Mouse (Mus musculus) embryonic facial prominence, embryonic 14.5 days (tissue): ENCODE data around the gene A930004D18Rik. TPM values are rescaled to one million over a fixed set of nuclear protein-coding genes. Genes with fewer than 3 reads are reported as not detected.
A peak's percentile ranks its signal among the peaks of the same experiment; 100 is the strongest.

Experiments
- ATAC-seq: fragments of 200-750 bp; cut with Nextera tagmentation; 2 replicates; pipeline ENCODE4 v1.8.0; 2017; ENCODE audit warnings: low read depth, moderate number of reproducible peaks, moderate TSS enrichment
- DNase-seq: peaks from one replicate; pipeline ENCODE4 v3.0.0-alpha.2; 2015; ENCODE audit warnings: low spot score
- H3K27ac ChIP-seq: fragments of 300-500 bp; sonication (generic); replicated peaks from 2 replicates; pipeline ENCODE4 v1.5.1; 2014; ENCODE audit warnings: low read depth, mild to moderate bottlenecking, low read length, moderate library complexity
- H3K27me3 ChIP-seq: fragments of 300-500 bp; sonication (generic); replicated peaks from 2 replicates; pipeline ENCODE4 v1.6.1; 2014; ENCODE audit warnings: low read length; ENCODE audit not compliant: control insufficient read depth, insufficient read depth
- H3K36me3 ChIP-seq: fragments of 300-500 bp; sonication (generic); 2 replicates; pipeline ENCODE4 v1.6.1; 2014; ENCODE audit warnings: low read length, mixed read lengths; ENCODE audit not compliant: control insufficient read depth, insufficient read depth
- H3K4me1 ChIP-seq: fragments of 300-500 bp; sonication (generic); 2 replicates; pipeline ENCODE4 v1.6.1; 2014; ENCODE audit warnings: antibody characterized with exemption, low read length; ENCODE audit not compliant: control insufficient read depth, insufficient read depth
- H3K4me2 ChIP-seq: fragments of 300-500 bp; sonication (generic); 2 replicates; pipeline ENCODE4 v1.6.1; 2014; ENCODE audit warnings: low read depth, mild to moderate bottlenecking, low read length, moderate library complexity, mixed read lengths
- H3K4me3 ChIP-seq: fragments of 300-500 bp; sonication (generic); 2 replicates; pipeline ENCODE4 v1.5.1; 2014; ENCODE audit warnings: low read depth, mild to moderate bottlenecking, low read length
- H3K9ac ChIP-seq: fragments of 300-500 bp; sonication (generic); 2 replicates; pipeline ENCODE4 v1.6.1; 2014; ENCODE audit warnings: low read depth, mild to moderate bottlenecking, low read length, moderate library complexity, mixed read lengths
- H3K9me3 ChIP-seq: fragments of 300-500 bp; sonication (generic); 2 replicates; pipeline ENCODE4 v1.6.1; 2016; ENCODE audit warnings: low read length; ENCODE audit not compliant: control insufficient read depth
- WGBS: fragments of 180-500 bp; shearing (Covaris S2); extraction: QIAGEN DNeasy Blood & Tissue Kit; methylation state at CpG from one replicate; pipeline ENCODE4 v1.1.7; 2014; 5-methylcytosine and 5-hydroxymethylcytosine counted together
- polyA plus RNA-seq: library from polyadenylated mRNA; unstranded; fragments of >200 nt; fragmentation: Nextera tagmentation; extraction: Ambion mirVana; gene quantifications from 2 replicates; pipeline ENCODE4 v1.2.1, GENCODE M21; 2014

Gene A930004D18Rik
- polyA plus RNA-seq, 1 experiment from 2014 or later, result 6.9 TPM

DNA sequence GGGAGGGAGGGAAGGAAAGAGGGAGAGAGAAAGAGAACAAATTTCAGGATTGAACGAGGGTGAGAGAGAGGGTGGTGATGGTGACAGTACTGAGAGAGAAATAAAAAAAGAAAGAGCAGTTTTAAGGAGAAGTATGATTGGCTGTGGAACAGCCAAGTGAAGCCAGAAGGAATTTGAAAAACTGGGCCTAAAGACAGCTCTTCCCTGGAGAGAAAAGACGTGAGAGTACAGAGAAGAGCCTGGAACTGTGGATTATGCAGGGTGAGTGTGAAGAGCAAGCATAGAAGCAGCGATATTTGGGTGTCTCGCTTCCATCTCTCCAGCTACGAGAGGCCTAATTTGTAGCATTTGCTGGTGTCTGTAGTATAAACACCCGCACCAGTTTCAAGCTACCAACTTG, 26.3 kb downstream of the A930004D18Rik start:
- no peak overlapping the region for H3K9ac ChIP-seq
- H3K4me1 ChIP-seq, result no peaks in the 10 kb centered on the region
- H3K27ac ChIP-seq, result no peak overlapping the region
- H3K4me3 ChIP-seq, result no peak overlapping the region
- no peaks in the 10 kb centered on the region for H3K27me3 ChIP-seq
- DNase-seq (no peak), ATAC-seq (no peak)
- no peaks in the 10 kb centered on the region for H3K9me3 ChIP-seq
- no peak overlapping the region for H3K4me2 ChIP-seq
- WGBS, result 72% methylated on average over 6 of the region's 6 CpGs
- no peaks in the 10 kb centered on the region for H3K36me3 ChIP-seq

DNA sequence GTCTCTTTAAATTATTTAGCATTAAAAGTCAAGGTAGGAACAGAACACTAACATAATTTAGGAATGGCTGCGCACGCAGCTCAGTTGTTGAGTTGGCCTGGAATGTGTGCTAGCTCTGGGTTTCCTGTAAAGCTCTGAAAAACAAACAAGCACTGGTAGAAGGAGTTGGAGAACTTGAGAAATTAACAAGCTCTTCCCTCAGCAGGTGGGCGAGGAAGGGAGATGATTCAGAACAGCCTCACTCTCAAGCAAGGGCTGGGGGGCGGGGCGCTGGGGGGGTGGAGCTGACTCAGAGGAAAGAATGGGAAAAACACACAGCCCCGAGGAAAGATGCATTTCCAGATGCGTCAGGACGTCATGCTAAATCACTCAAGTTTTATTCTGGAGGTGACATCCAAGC, 32.4 kb downstream of the A930004D18Rik start:
- no peak overlapping the region for H3K27ac ChIP-seq
- peak; percentile 42 for DNase-seq
- ATAC-seq, result peak; percentile 37; the same call in 1 of the 2 replicates

DNA sequence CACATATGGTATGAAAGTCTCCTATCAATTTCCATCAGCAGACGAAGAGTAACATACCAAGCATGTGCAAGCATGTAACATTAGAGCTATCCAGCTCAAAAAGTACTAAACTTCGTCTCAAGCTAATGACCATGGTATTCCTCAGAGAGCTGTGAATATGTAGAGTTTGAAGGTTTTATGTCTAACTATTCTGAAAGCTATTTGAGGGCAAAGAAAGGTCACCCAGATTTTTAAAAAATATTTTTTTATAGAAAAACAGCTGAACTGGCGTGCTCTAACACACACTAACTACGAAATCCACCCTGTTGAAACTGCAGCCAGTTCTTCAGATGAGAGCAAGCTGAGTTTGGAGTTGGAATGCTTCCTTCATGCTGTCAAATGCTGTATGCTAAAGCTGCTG, 33.3 kb downstream of the A930004D18Rik start:
- Histone ChIP-seq H3K4me1 (no peaks in the 10 kb centered on the region; the same call in 1 of the 2 replicates), H3K36me3 (no peaks in the 10 kb centered on the region), H3K9me3 (no peaks in the 10 kb centered on the region), H3K27ac (no peak overlapping the region), H3K4me2 (no peak overlapping the region), H3K4me3 (no peak overlapping the region), H3K9ac (no peak overlapping the region), H3K27me3 (no peaks in the 10 kb centered on the region)
- peak; percentile 60 for ATAC-seq
- peak; percentile 72 for DNase-seq
- 32% methylated on average over 4 of the region's 4 CpGs for WGBS

More for the DNA sequence above, 32.4 kb downstream of the A930004D18Rik start:
- whole genome bisulfite sequencing, result 23% methylated on average over 8 of the region's 8 CpGs
- Histone ChIP-seq H3K9me3 (no peaks in the 10 kb centered on the region), H3K4me2 (no peak overlapping the region), H3K27me3 (no peaks in the 10 kb centered on the region), H3K36me3 (no peaks in the 10 kb centered on the region), H3K9ac (no peak overlapping the region), H3K4me3 (no peak overlapping the region), H3K4me1 (no peaks in the 10 kb centered on the region; the same call in 1 of the 2 replicates)

DNA sequence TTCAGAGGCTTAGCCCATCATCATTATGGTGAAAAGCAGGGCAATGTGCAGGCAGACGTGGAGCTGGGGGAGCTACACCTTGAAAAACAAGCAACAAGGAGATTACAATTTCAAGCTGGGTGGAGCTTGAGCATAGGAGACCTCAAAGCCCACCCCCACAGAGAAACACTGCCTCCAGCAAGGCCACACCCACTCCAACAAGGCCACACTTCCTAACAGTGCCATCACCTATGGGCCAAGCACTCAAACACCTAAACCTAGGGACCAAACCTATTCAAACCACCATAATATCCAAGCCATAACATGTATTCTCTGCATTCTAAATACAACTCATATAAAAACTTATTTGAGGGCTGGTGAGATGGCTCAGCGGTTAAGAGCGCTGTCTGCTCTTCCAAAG, 35.2 kb downstream of the A930004D18Rik start:
- no peak overlapping the region for H3K27ac ChIP-seq
- H3K4me1 ChIP-seq, result no peaks in the 10 kb centered on the region; the same call in 1 of the 2 replicates
- H3K9me3 ChIP-seq, result no peaks in the 10 kb centered on the region
- ATAC-seq (no peak), DNase-seq (no peak)
- H3K36me3 ChIP-seq, result no peaks in the 10 kb centered on the region
- whole genome bisulfite sequencing, result 95% methylated on average over 3 of the region's 3 CpGs
- H3K9ac ChIP-seq, result no peak overlapping the region
- H3K4me2 ChIP-seq, result no peak overlapping the region
- H3K4me3 ChIP-seq, result no peak overlapping the region
- no peaks in the 10 kb centered on the region for H3K27me3 ChIP-seq

GRCm38 (mm10) chr2:17996858-17997257, 40.7 kb downstream of the A930004D18Rik start, which contains the start of gene H2al2a:
TSS of gene H2al2a (minus strand) at chr2:17996958.
- H3K4me2 ChIP-seq, result no peak within 1 kb of the TSS
- no peaks in the 10 kb centered on the region for H3K4me1 ChIP-seq
- no peaks in the 10 kb centered on the region for H3K9me3 ChIP-seq
- H3K9ac ChIP-seq, result no peak within 1 kb of the TSS
- no peaks in the 10 kb centered on the region for H3K36me3 ChIP-seq
- DNase-seq (no peak), ATAC-seq (no peak)
- no peak within 1 kb of the TSS for H3K27ac ChIP-seq
- no peaks in the 10 kb centered on the region for H3K27me3 ChIP-seq
- H3K4me3 ChIP-seq, result no peak within 1 kb of the TSS

- ATAC-seq, result no peak
- Histone ChIP-seq H3K9ac (no peak overlapping the region), H3K27ac (no peak overlapping the region), H3K4me1 (no peaks in the 10 kb centered on the region), H3K4me3 (no peak overlapping the region), H3K36me3 (no peaks in the 10 kb centered on the region), H3K9me3 (peaks cover 6% of the 10 kb centered on the region; the same call in 1 of the 2 replicates), H3K27me3 (no peaks in the 10 kb centered on the region), H3K4me2 (no peak overlapping the region)
- DNase-seq, result no peak
These were observed 48.0 kb downstream of the A930004D18Rik start for GRCm38 (mm10) chr2:17989562-17989961.

- Histone ChIP-seq H3K4me3 (no peak overlapping the region), H3K36me3 (no peaks in the 10 kb centered on the region), H3K9me3 (peaks cover 6% of the 10 kb centered on the region; the same call in 1 of the 2 replicates), H3K4me1 (no peaks in the 10 kb centered on the region), H3K9ac (no peak overlapping the region), H3K27me3 (no peaks in the 10 kb centered on the region), H3K4me2 (no peak overlapping the region), H3K27ac (no peak overlapping the region)
- WGBS, result 62% methylated on average over 3 of the region's 3 CpGs
- ATAC-seq, result no peak
- DNase-seq, result no peak
These were observed 48.4 kb downstream of the A930004D18Rik start for GRCm38 (mm10) chr2:17989115-17989514.

DNA sequence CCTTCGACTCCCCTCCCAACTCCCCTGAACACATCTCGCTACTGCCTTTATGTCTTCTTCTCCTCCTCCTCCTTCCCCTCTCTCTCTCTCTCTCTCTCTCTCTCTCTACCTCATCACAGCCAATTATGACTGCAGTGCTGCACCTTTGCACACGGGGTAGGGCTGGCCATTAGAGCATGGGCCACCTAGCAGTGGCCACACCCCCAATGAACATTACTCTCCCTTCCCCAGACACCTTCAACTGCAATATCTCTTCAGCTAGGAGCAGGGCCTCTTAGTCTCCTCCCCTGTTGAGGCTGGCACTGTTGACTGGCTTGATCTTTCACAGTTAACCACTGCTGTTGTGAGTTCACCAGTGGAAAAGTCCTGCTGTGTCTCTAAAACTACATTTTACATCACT, 50.8 kb downstream of the A930004D18Rik start:
- DNase-seq (no peak), ATAC-seq (no peak)
- Histone ChIP-seq H3K9ac (no peak overlapping the region), H3K9me3 (peaks cover 6% of the 10 kb centered on the region; the same call in 1 of the 2 replicates), H3K4me2 (no peak overlapping the region), H3K4me1 (no peaks in the 10 kb centered on the region), H3K27ac (no peak overlapping the region), H3K4me3 (no peak overlapping the region), H3K27me3 (no peaks in the 10 kb centered on the region), H3K36me3 (no peaks in the 10 kb centered on the region)
- WGBS, result 84% methylated on average over 3 of the region's 3 CpGs

DNA sequence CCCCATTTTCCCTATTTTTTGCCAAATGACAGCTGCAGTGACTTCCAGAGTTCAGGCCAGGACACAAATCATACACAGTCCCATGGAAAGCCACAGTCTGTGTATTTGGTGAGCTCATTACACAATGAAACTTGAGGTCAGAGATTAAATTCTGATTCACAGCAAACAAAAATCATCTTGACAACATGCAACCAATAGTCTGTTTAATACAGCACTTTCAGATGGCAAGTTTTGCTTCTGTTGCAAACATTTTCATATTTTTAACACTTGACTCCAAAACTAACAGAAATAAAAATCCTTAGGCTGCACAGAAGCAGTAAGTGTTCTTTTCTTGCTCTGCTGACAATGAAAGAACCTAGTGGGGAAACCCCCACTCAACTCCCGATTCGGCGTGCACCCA, 52.8 kb downstream of the A930004D18Rik start:
- Histone ChIP-seq H3K36me3 (no peaks in the 10 kb centered on the region), H3K27ac (no peak overlapping the region), H3K4me1 (no peaks in the 10 kb centered on the region), H3K9me3 (peaks cover 6% of the 10 kb centered on the region; the same call in 1 of the 2 replicates), H3K4me2 (no peak overlapping the region), H3K9ac (no peak overlapping the region), H3K4me3 (no peak overlapping the region), H3K27me3 (no peaks in the 10 kb centered on the region)
- ATAC-seq, result no peak
- DNase-seq, result no peak
- WGBS, result 94% methylated on average over 3 of the region's 3 CpGs
